Mouse (Mus musculus): ENCODE results near the gene Etfbkmt.
"Not testable (repeated sequence)": the region's sequence is repeated elsewhere in the genome, so short reads cannot be mapped to it uniquely, and the experiment has no call there.

The Etfbkmt gene

GRCm38 (mm10) chr6:149134391-149135150, 5.1 kb upstream of the Etfbkmt start:
- peak; percentile 54 for DNase-seq (ENCODE audit: low spot score)

DNA sequence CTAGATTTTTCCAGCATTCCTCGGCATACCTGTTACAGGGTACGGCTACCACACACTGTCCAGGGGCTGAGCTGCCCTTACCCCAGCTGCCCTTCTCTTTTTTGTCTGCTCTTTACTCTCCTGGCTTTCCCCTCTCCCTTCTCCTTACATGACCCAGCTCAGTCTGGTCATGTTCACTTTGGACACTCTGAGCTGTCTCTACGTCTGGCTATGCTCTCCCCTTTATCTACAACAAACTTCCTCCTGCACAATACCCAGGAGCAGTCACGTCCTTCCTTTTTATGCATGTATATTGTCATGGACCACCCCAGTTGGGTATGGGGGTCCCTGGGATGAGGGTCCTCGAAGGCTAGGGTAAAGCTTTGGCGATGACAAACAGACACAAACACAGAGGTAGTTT, 4.0 kb upstream of the Etfbkmt start:
- DNase-seq (ENCODE audit: low spot score), result no peak

DNA sequence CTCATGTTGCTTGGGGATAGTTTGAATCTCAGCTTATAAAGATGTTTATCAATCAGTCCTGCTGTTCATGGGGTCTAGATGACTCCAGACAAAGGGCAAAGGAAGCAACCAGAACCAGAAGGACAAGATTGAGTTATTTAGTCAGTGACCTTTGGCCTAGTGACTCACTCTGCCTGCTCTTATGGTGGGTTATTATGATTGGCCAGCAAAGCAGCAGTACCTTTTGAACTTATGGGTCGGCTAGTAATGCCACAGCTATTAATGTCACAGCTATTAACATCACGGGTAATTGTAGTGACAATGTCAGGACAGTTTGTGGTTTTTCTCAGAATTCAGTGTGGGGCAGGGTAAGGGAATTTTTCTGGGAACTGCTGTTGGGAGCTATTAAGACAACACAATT, 1.7 kb upstream of the Etfbkmt start:
- no peak for DNase-seq (ENCODE audit: low spot score)

- DNase-seq (ENCODE audit: low spot score), result no peak
These were observed 638 bp upstream of the Etfbkmt start for GRCm38 (mm10) chr6:149139011-149139410.

DNA sequence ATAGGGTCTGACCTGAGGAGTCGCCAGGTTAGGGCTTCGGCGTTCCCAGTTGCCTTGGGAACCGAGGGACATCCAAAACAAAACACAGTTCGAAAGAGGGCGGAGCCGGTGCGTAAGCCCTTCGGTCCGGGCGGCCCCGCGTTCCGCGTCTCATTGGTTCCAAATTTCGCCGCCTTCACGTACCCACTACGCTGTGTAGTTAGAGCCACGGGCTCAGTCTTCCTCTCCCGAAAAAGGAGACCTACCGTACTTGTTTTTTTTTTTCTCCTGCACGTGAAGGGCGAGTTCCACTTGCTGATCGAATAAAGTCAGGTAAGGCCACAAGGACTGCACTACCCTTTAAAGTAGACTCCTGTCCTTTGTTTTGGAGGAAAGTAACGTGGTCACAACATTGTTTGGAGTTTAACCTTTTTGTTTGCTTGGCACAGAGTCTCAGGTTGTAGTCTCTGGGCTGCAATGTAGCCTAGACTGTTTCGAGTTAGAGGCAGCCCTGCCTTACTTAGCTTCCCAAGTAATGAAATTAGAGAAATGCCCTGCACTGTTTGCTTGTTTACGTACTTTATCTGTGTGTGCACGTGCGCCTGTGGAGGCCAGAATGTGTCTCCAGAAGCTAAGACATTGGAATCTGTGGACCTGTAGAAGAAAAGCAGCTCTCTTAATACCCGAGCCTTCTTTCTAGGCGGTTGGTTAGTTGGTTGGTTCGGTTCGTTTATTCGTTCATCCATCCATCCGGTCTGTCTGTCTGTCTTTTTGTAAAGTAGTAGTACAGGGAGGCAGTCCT, 1.9 kb downstream of the Etfbkmt start:
- peak; percentile 95 for DNase-seq (ENCODE audit: low spot score)

GRCm38 (mm10) chr6:149145143-149145542, 5.5 kb downstream of the Etfbkmt start:
- no peak for DNase-seq (ENCODE audit: low spot score)

DNA sequence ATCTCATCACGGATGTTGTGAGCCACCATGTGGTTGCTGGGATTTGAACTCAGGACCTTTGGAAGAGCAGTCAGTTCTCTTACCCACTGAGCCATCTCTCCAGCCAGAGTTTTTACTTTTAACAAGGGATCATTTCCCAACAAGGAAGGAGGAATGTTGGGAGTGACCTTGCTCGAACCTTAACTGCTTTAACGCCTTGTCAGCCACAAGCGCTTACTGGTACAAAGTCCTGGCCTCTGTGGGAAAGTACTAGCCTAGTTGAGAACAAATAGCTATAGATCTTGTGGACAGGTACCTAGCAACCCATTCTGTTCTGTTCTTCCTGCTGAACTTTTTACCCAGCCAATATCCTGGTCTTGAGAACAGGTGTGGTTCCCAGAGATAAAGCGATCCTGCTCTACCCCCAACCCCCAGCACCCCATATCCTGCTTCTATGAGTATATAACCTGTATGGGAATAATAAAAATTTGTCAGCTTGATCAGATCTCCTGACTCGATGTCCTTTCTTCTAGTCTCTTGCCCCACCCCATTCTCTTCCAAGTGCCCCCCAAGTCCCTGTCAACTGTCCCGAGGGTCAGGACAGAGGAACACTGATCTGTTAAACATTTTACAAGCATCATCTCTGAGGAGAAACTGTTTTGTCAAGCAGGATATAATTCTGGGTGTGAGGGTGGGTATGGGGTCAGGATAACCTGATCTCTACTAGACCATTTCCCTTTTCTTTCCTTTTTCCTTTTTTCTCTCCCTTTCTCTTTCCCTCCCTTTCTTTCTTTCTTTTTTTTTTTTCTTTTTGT, 9.0 kb downstream of the Etfbkmt start:
- DNase-seq (ENCODE audit: low spot score), result no peak

GRCm38 (mm10) chr6:149152119-149152518, 12.5 kb downstream of the Etfbkmt start:
- DNase-seq (ENCODE audit: low spot score), result no peak

DNA sequence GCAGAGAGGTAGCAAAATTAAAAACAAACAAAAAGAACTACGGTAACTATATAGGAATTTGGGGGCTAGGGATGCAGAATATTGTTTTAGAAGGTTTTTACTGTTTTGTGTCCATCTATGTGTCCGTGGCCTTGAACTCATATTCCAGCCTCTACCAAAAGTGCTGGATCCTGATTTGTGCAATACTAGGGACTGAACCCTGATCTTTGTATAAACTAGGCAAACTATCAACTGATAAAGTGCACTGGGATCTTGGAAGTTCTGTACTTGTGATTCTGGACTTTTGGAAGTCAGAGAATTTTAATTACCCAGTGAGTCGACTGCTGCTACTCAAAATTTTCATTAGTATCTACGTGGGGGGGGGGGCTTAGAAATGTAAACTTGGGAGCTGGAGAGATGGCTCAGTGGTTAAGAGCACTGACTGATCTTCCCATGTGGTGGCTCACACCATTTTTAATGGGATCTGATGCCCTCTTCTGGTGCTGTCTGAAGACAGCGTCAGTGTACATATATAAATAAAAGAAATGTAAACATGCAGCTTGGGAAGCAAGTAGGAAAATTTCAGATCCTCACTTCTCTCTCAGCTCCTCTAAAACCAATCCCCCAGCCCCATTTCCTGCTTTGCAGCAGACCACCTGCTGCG, 13.9 kb downstream of the Etfbkmt start:
- DNase-seq (ENCODE audit: low spot score), result no peak

- DNase-seq (ENCODE audit: low spot score), result peak; percentile 51
These were observed 14.7 kb downstream of the Etfbkmt start for GRCm38 (mm10) chr6:149154116-149155030.

DNA sequence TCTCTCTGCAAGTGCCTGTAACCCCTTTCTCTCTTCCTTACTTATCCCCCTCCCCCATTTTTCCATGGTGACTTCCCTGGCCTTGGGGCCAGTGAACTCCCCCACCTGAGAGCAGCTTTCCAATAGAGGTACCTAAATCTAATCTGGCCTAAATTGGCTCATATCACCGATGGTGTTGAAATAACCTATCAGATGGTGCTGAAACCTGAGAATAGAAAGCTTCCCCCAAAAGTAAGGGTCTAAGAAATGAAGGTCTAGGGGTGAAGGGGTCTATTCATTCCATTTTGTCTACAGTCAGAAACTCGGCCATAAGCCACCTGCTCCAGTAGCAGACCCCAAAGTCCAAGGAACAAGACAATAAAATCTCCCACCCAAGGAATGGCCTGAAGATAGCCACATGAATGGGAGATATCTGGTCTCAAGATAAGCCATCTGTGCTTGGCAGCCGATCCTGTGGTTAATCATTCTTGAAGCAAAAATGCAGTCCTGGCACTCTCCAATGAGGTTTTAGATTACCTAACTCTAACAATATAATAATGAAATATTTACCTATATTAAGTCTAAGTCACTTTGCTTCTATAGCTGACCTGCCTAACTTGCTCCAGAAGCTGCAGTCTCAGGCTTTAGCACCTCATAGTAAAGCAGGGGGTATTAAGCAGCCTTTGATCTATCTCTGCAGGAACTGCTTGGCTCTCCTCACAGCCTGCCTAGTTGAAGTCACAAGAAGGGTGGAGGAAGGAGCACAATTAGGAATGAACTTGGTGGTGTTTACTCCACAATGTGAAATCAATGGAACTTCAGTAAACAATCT, 15.6 kb downstream of the Etfbkmt start:
- no peak for DNase-seq (ENCODE audit: low spot score)

GRCm38 (mm10) chr6:149167038-149167437, 27.4 kb downstream of the Etfbkmt start:
- not testable (repeated sequence) for DNase-seq (ENCODE audit: low spot score)

GRCm38 (mm10) chr6:149167672-149168071, 28.0 kb downstream of the Etfbkmt start:
- no peak for DNase-seq (ENCODE audit: low spot score)

DNA sequence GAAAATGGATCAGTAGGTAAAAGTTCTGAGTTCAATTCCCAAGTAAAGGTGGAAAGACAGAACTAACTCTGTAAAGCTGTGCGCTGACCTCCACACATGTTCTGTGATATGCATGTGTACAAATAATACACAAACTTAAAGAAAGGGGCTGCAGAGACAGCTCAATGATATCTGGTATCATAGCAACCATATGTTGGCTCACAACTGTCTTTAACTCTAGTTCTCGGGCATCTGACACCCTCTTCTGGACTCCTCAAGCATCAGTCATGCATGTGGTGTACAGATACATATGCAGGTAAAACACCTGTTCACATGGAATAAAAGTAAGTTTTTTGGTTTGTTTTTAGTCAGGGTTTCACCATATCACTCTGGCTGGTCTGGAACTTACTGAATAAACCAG, 28.8 kb downstream of the Etfbkmt start:
- no peak for DNase-seq (ENCODE audit: low spot score)

GRCm38 (mm10) chr6:149169965-149170364, 30.3 kb downstream of the Etfbkmt start:
- DNase-seq (ENCODE audit: low spot score), result not testable (repeated sequence)

- no peak for DNase-seq (ENCODE audit: low spot score)
These were observed 34.4 kb downstream of the Etfbkmt start for GRCm38 (mm10) chr6:149173831-149174625.

GRCm38 (mm10) chr6:149174932-149175570, 35.4 kb downstream of the Etfbkmt start:
- no peak for DNase-seq (ENCODE audit: low spot score)

GRCm38 (mm10) chr6:149179064-149179463, 39.4 kb downstream of the Etfbkmt start:
- no peak for DNase-seq (ENCODE audit: low spot score)

DNA sequence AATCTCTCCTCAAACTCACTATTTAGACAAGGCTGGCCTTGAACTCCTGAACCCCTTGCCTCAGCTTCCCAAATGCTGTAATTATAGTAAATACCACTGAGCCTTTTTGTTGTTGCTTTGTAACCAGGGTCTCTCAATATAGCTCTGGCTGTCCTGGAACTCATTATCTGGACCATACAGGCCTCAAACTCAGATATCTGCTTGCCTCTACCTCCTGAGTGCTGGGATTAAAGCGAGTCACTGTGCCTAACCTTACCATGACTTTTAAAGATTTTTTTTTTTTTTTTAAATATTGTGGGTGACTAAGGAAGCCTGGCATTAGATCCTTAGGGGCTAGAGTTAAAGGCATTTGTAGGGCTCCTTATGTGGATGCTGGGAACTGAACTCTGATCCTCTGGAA, 44.4 kb downstream of the Etfbkmt start:
- DNase-seq (ENCODE audit: low spot score), result no peak
